Mouse (Mus musculus): ENCODE measurements around the gene Zfp719.

Zfp719 gene

DNA sequence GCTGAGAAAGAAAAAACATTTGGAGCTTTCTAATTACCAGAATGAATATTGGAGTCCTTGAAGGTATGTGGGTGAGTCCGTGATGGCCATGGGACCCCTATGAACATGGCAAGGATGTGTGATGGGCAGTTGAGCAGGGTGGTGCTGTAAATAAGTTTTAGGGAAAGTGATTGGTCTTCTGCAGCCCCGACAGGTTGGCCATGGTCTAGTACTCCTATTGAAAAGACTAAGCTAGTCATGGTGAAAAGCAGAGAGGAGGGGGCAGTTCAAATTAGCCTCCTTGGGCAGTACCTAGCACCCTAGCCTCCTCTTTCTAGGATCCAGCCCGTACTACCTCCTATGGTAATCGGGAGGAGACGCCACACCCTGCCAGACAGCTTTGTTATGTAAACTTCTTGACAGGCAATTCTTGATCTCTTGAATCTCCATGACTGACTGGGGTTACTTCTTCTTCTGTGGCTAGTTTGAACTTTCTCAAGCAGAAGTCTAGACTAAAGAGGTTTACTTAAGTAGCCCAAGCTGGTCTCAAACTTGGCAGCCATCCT is 28.4 kb downstream of the Zfp719 start:
- DNase-seq (ENCODE audit: low read depth, low spot score) = peak; percentile 59

DNA sequence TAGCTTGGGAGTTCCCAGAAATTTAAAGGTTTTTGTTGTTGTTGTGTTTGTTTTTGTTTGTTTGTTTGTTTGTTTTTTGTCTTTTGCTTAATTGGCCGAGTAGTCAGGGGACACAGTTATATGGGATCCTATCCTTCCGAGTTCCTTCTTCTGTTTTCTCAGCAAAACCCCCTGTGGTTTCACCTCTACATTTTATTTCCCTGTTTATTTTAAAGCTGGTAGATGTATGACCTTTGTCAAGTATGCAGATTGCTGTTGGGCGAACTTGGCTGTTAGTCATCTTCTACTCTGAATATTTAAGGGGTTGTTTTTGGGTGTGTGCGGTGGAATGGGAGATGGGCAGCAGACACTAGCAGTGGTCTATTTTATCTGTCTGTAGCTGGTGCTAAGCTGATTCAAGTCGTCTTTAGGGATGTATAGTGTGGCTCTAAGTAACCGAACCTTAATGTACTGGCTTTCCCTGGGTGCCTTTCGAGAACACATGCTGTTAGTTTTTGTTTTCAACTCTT is 29.0 kb downstream of the Zfp719 start:
- DNase-seq (ENCODE audit: low read depth, low spot score) = no peak

DNA sequence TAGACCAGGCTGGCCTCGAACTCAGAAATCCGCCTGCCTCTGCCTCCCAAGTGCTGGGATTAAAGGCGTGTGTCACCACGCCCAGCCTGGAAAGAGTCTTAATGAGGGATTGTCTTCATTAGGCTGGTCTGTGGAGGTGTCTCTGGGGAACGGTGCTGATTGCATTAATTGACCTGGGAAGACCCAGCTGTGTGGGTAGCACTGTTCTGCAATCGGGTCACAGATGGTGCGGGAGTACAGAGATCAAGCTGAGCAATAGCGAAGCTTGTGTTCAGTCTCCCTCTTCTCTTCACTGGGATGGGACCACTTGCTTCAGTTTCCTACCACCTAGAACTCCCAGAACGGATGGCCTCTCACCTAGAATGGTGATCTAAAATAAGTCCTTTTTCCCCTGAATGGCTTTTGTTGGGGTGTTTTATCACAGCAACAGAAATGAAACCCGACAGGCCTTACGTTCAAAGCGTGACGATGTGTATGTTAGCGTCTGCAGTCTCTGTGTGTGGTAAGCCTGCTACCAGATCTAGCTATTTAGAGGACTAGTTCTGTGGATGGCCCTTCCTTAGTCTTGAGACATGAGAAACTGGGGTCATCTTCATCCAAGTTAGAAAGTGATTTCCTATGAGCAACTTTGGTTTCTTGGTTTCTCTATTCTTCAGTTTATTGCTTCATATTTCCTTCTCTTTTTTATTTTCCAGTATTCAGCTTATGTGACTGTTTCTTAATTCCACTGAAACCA is 34.6 kb downstream of the Zfp719 start:
- no peak for DNase-seq (ENCODE audit: low read depth, low spot score)

DNA sequence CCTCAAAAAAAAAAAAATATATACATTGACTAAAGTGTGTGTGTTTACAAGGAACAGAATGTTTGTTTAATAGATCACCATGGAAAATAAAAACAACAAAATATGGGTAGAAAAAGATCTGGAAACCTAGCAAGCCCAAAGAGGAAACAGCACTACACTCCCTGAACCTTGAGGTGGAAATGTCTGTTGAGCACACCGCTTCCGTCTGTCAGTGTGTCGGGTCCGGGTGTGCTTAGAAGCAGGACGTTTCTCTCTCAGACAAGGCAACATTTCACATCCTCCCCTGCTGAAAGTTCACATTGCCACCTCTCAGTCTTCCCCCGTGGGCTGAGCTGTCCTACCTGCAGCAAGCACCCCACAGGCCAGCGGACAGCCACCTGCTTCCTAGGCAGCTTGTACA is 43.5 kb downstream of the Zfp719 start:
- DNase-seq (ENCODE audit: low read depth, low spot score) = no peak

DNA sequence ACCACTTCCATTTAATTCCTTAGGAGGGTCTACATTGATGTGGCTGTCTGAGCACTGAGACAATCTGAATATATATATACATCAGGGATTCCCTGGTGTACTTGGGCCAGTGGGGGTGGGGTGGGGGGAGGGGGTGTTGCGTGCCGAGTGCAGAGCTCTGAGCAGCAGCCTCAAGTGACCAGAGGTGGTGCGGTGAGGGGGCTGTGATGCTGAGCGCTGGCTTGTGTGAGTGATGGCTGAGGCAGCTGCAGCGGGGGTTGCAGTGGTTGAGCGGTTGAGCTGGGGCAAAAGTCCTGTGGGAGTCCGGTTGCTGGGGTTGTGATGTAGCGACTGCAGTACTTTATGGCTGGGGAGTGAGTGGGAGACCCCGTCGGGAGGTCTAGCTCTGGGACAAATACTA is 44.4 kb downstream of the Zfp719 start:
- no peak for DNase-seq (ENCODE audit: low read depth, low spot score)

DNA sequence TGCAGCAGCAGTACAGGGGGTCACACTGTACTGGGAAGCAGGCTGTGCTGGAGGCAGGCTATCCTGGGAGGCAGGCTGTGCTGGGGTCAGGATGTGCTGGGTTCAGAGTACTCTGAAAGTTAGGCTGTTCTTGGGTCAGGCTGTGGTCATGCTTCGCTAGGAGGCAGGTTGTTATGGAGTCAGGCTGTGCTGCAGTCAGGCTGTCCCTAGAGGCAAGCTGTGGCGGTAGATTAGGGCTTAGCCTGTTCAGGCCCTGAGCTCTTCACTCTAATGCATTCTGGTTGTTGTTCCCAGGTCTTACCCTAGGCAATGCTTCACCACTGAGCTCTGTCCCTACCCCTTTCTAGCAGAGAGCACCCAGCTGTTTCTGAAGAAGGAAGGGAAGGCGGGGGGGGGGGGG is 45.7 kb downstream of the Zfp719 start:
- DNase-seq (ENCODE audit: low read depth, low spot score) = no peak

- no peak for DNase-seq (ENCODE audit: low read depth, low spot score)
These were observed 46.5 kb downstream of the Zfp719 start for GRCm38 (mm10) chr7:43625794-43626422.

DNA sequence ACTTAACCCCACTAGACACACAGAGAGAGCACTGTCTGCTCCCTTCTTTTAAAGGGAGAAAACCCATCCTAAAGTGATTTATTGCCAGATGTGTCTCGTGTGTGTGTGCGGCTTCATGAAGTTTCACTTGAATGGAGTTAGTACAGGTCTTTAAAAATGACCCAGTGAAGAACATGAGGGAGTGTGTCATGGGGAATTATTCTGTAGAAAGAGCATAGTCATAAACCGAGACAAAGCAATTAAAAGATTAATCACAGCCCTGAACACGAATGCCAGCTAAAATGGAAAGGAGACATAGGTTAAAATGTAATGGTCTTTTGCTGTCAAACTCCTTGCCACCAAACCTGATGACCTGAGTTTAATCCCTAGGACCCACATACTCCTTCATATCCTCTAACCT is 54.5 kb downstream of the Zfp719 start:
- DNase-seq (ENCODE audit: low read depth, low spot score) = no peak

DNA sequence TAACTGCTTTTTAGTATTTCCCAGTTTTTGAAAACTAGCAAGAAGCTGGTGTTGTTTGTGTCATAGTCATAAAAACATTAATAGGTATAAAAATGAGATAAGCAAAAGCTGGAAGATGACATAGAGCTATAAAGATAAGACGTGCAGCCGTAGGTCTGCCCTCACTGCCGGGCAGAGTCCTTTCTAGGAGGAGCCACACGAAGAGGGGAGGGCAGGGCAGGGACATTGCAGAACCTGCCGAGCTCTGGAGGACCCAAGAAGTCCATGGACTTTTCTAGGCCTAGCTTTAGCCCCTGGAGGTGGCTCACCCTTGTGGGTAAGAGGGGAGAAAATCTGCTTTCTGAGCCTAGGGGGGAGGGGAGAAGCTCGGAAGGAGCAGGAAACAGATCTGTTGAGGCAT is 55.1 kb downstream of the Zfp719 start, which contains the start of gene Ceacam18:
Gene Ceacam18 (plus strand): TSS at position 208 of the 400 bp plus-strand sequence.
- no peak for DNase-seq (ENCODE audit: low read depth, low spot score)

- DNase-seq (ENCODE audit: low read depth, low spot score) = no peak
These were observed 56.8 kb downstream of the Zfp719 start for GRCm38 (mm10) chr7:43636194-43636593.

DNA sequence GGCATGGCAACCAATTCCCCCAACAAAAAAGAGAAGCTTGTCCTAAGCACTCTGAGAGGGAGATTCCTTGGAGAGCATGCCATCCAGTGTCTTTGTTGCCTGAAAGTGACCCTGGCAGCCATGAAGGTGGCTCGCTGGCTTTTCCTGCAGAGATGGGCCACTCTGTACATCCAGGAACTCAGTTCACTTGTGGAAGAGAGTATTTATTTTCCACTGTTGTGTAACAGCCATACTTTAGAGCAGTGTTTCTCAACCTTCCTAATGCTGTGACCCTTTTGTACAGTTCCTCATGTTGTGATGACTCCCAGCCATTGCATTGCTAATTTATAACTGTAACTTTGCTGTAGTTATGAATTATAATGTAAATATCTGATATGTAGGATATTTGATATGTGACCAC is 57.7 kb downstream of the Zfp719 start:
- DNase-seq (ENCODE audit: low read depth, low spot score) = no peak

- no peak for DNase-seq (ENCODE audit: low read depth, low spot score)
These were observed 63.2 kb downstream of the Zfp719 start for GRCm38 (mm10) chr7:43642587-43642986.

Measured in WW6 (cell line).